Mouse (Mus musculus) intestine, embryonic 16.5 days (tissue): Measurements from ENCODE around the gene Enpp4. TPM values are rescaled to one million over a fixed set of nuclear protein-coding genes. Genes with fewer than 3 reads are reported as not detected.

Experiments used
- ATAC-seq: fragments of 200-750 bp; cut with Nextera tagmentation; 2 replicates; pipeline ENCODE4 v1.8.0; 2017; ENCODE audit warnings: moderate TSS enrichment, moderate library complexity
- H3K27ac ChIP-seq: fragments of 300-500 bp; sonication (generic); 2 replicates; pipeline ENCODE4 v1.5.1; 2014; ENCODE audit warnings: mild to moderate bottlenecking, low read length
- H3K27me3 ChIP-seq: fragments of 300-500 bp; sonication (generic); replicated peaks from 2 replicates; pipeline ENCODE4 v1.6.1; 2014; ENCODE audit warnings: low read length, control low read depth, mixed read lengths; ENCODE audit not compliant: control insufficient read depth, insufficient read depth
- H3K36me3 ChIP-seq: fragments of 300-500 bp; sonication (generic); 2 replicates; pipeline ENCODE4 v1.6.1; 2014; ENCODE audit warnings: low read length, control low read depth; ENCODE audit not compliant: control insufficient read depth, insufficient read depth
- H3K4me1 ChIP-seq: fragments of 300-500 bp; sonication (generic); 2 replicates; pipeline ENCODE4 v1.6.1; 2014; ENCODE audit warnings: low read length, control low read depth, mixed read lengths; ENCODE audit not compliant: control insufficient read depth, insufficient read depth
- H3K4me2 ChIP-seq: fragments of 300-500 bp; sonication (generic); 2 replicates; pipeline ENCODE4 v1.6.1; 2014; ENCODE audit warnings: low read depth, low read length, control low read depth
- H3K4me3 ChIP-seq: fragments of 300-500 bp; sonication (generic); 2 replicates; pipeline ENCODE4 v1.5.1; 2014; ENCODE audit warnings: mild to moderate bottlenecking, low read length
- H3K9ac ChIP-seq: fragments of 300-500 bp; sonication (generic); 2 replicates; pipeline ENCODE4 v1.6.1; 2014; ENCODE audit warnings: low read depth, low read length
- H3K9me3 ChIP-seq: fragments of 300-500 bp; sonication (generic); 2 replicates; pipeline ENCODE4 v1.6.1; 2016; ENCODE audit warnings: low read length, control low read depth; ENCODE audit not compliant: control insufficient read depth
- WGBS: fragments of 180-500 bp; shearing (Covaris S2); extraction: QIAGEN DNeasy Blood & Tissue Kit; methylation state at CpG from one replicate; pipeline ENCODE4 v1.1.7; 2014; 5-methylcytosine and 5-hydroxymethylcytosine counted together
- polyA plus RNA-seq: library from polyadenylated mRNA; unstranded; fragments of >200 nt; fragmentation: Nextera tagmentation; extraction: Ambion mirVana; gene quantifications from 2 replicates; pipeline ENCODE4 v1.2.1, GENCODE M21; 2015

The Enpp4 gene
- polyA plus RNA-seq, 1 experiment from 2014 or later = 4.9 TPM

- no peak for ATAC-seq
- H3K9me3 ChIP-seq = no peaks in the 10 kb centered on the region
- H3K9ac ChIP-seq = no peak overlapping the region
- H3K36me3 ChIP-seq = no peaks in the 10 kb centered on the region
- no peaks in the 10 kb centered on the region for H3K27me3 ChIP-seq
- H3K4me3 ChIP-seq = no peak overlapping the region
- peaks cover 10% of the 10 kb centered on the region; the same call in 1 of the 2 replicates for H3K4me1 ChIP-seq
- H3K27ac ChIP-seq = peak overlapping the region; percentile 34; the same call in 1 of the 2 replicates
- no peak overlapping the region for H3K4me2 ChIP-seq
- WGBS = 71% methylated on average over 2 of the region's 2 CpGs
Observed at GRCm38 (mm10) chr17:44077843-44078160, 27.8 kb downstream of the Enpp4 start.

GRCm38 (mm10) chr17:44077146-44077842 is 28.3 kb downstream of the Enpp4 start:
- WGBS = 75% methylated on average over 12 of the region's 12 CpGs
- no peak overlapping the region for H3K4me2 ChIP-seq
- peaks cover 10% of the 10 kb centered on the region; the same call in 1 of the 2 replicates for H3K4me1 ChIP-seq
- H3K36me3 ChIP-seq = no peaks in the 10 kb centered on the region
- H3K4me3 ChIP-seq = no peak overlapping the region
- 0 out of 2 replicates have a peak overlapping the region, but pooled peaks have one; percentile 34 for H3K27ac ChIP-seq
- H3K9me3 ChIP-seq = no peaks in the 10 kb centered on the region
- H3K27me3 ChIP-seq = no peaks in the 10 kb centered on the region
- ATAC-seq = no peak
- H3K9ac ChIP-seq = no peak overlapping the region

GRCm38 (mm10) chr17:44076051-44076680 is 29.4 kb downstream of the Enpp4 start:
- Histone ChIP-seq H3K27ac (no peak overlapping the region), H3K9ac (no peak overlapping the region), H3K9me3 (no peaks in the 10 kb centered on the region), H3K4me1 (peaks cover 12% of the 10 kb centered on the region; the same call in 1 of the 2 replicates), H3K4me3 (no peak overlapping the region), H3K4me2 (no peak overlapping the region), H3K36me3 (no peaks in the 10 kb centered on the region), H3K27me3 (no peaks in the 10 kb centered on the region)
- 54% methylated on average over 6 of the region's 6 CpGs for WGBS
- no peak for ATAC-seq

- Histone ChIP-seq H3K27ac (no peak overlapping the region), H3K27me3 (no peaks in the 10 kb centered on the region), H3K4me3 (no peak overlapping the region), H3K36me3 (no peaks in the 10 kb centered on the region), H3K4me2 (no peak overlapping the region), H3K4me1 (peaks cover 12% of the 10 kb centered on the region; the same call in 1 of the 2 replicates), H3K9ac (no peak overlapping the region), H3K9me3 (no peaks in the 10 kb centered on the region)
- 82% methylated on average over 3 of the region's 3 CpGs for WGBS
- ATAC-seq = no peak
Observed at GRCm38 (mm10) chr17:44075601-44076000, 30.0 kb downstream of the Enpp4 start.

- Histone ChIP-seq H3K4me3 (no peak overlapping the region), H3K36me3 (no peaks in the 10 kb centered on the region), H3K27me3 (no peaks in the 10 kb centered on the region), H3K27ac (no peak overlapping the region), H3K9ac (no peak overlapping the region), H3K9me3 (no peaks in the 10 kb centered on the region), H3K4me2 (no peak overlapping the region), H3K4me1 (0 out of 2 replicates have a peak, but pooled peaks cover 2% of the 10 kb centered on the region)
- peak; percentile 48; the same call in 1 of the 2 replicates for ATAC-seq
Observed at GRCm38 (mm10) chr17:44071680-44072079, 33.9 kb downstream of the Enpp4 start.

- Histone ChIP-seq H3K27ac (no peak overlapping the region), H3K4me3 (no peak overlapping the region), H3K27me3 (no peaks in the 10 kb centered on the region), H3K9ac (no peak overlapping the region), H3K9me3 (no peaks in the 10 kb centered on the region), H3K4me1 (0 out of 2 replicates have a peak, but pooled peaks cover 2% of the 10 kb centered on the region), H3K4me2 (no peak overlapping the region), H3K36me3 (no peaks in the 10 kb centered on the region)
- WGBS = 76% methylated on average over 6 of the region's 6 CpGs
- no peak for ATAC-seq
Observed at GRCm38 (mm10) chr17:44068876-44069275, 36.7 kb downstream of the Enpp4 start.

GRCm38 (mm10) chr17:44061289-44061890 is 44.2 kb downstream of the Enpp4 start:
- H3K27me3 ChIP-seq = no peaks in the 10 kb centered on the region
- ATAC-seq = no peak
- no peak overlapping the region for H3K4me3 ChIP-seq
- H3K27ac ChIP-seq = no peak overlapping the region
- no peak overlapping the region for H3K4me2 ChIP-seq
- H3K9me3 ChIP-seq = no peaks in the 10 kb centered on the region
- H3K9ac ChIP-seq = no peak overlapping the region
- 79% methylated on average over 5 of the region's 5 CpGs for WGBS
- no peaks in the 10 kb centered on the region for H3K36me3 ChIP-seq
- H3K4me1 ChIP-seq = no peaks in the 10 kb centered on the region

GRCm38 (mm10) chr17:44060781-44061180 is 44.8 kb downstream of the Enpp4 start:
- 100% methylated on average over 1 of the region's 1 CpGs for WGBS
- H3K4me1 ChIP-seq = no peaks in the 10 kb centered on the region

GRCm38 (mm10) chr17:44058145-44058544 is 47.5 kb downstream of the Enpp4 start:
- Histone ChIP-seq H3K4me3 (no peak overlapping the region), H3K9ac (no peak overlapping the region), H3K4me1 (no peaks in the 10 kb centered on the region), H3K4me2 (no peak overlapping the region), H3K36me3 (no peaks in the 10 kb centered on the region), H3K27ac (no peak overlapping the region), H3K9me3 (no peaks in the 10 kb centered on the region), H3K27me3 (no peaks in the 10 kb centered on the region)
- ATAC-seq = no peak

More at GRCm38 (mm10) chr17:44060781-44061180, 44.8 kb downstream of the Enpp4 start:
- Histone ChIP-seq H3K4me2 (no peak overlapping the region), H3K9me3 (no peaks in the 10 kb centered on the region), H3K4me3 (no peak overlapping the region), H3K9ac (no peak overlapping the region), H3K36me3 (no peaks in the 10 kb centered on the region), H3K27ac (no peak overlapping the region), H3K27me3 (no peaks in the 10 kb centered on the region)
- ATAC-seq = no peak
